Mouse (Mus musculus) olfactory bulb, adult 2 months (tissue): Measurements from ENCODE around the gene Lman1l. TPM values are rescaled to one million over a fixed set of nuclear protein-coding genes. Genes with fewer than 3 reads are reported as not detected.

ENCODE experiments used
- H3K27ac ChIP-seq: fragments of 200-500 bp; 2 replicates; pipeline ENCODE4 v1.5.1; 2012; ENCODE audit warnings: low read depth, low read length; ENCODE audit not compliant: insufficient read depth
- H3K4me1 ChIP-seq: fragments of 200-500 bp; 2 replicates; pipeline ENCODE4 v1.6.1; 2012; ENCODE audit warnings: low read length; ENCODE audit not compliant: control insufficient read depth, insufficient read depth
- H3K4me3 ChIP-seq: fragments of 200-500 bp; 2 replicates; pipeline ENCODE4 v1.5.1; 2012; ENCODE audit warnings: mild to moderate bottlenecking, low read depth, low read length, moderate library complexity; ENCODE audit not compliant: insufficient read depth
- CTCF ChIP-seq: fragments of 200-500 bp; IDR thresholded peaks from 2 replicates; pipeline ENCODE4 v1.5.1; 2012; ENCODE audit warnings: low read depth, mild to moderate bottlenecking, low read length, moderate library complexity; ENCODE audit not compliant: insufficient read depth
- POLR2A ChIP-seq: fragments of 200-500 bp; IDR thresholded peaks from 2 replicates; pipeline ENCODE4 v1.6.1; 2012; ENCODE audit warnings: mild to moderate bottlenecking, low read depth, low read length, moderate library complexity; ENCODE audit not compliant: insufficient read depth
- WGBS: fragments of 180-500 bp; shearing (Covaris S2); methylation state at CpG from one replicate; pipeline ENCODE4 v1.1.7; 2018; 5-methylcytosine and 5-hydroxymethylcytosine counted together
- polyA plus RNA-seq: library from polyadenylated mRNA; stranded (reverse); fragments of >200 nt; gene quantifications from 2 replicates; pipeline ENCODE4 v1.2.4, GENCODE M21; 2012; ENCODE audit warnings: low replicate concordance; ENCODE audit not compliant: missing spikeins, insufficient read depth, insufficient read length

Gene Lman1l
- polyA plus RNA-seq, 1 experiment = not detected

- TF ChIP-seq POLR2A (no peak), CTCF (no peak)
- H3K4me3 ChIP-seq = no peak overlapping the region
- no peak overlapping the region for H3K27ac ChIP-seq
- peaks cover 30% of the 10 kb centered on the region for H3K4me1 ChIP-seq
- WGBS = 90% methylated on average over 17 of the region's 17 CpGs
Observed at GRCm38 (mm10) chr9:57627191-57627590, 6.6 kb upstream of the Lman1l start.

DNA sequence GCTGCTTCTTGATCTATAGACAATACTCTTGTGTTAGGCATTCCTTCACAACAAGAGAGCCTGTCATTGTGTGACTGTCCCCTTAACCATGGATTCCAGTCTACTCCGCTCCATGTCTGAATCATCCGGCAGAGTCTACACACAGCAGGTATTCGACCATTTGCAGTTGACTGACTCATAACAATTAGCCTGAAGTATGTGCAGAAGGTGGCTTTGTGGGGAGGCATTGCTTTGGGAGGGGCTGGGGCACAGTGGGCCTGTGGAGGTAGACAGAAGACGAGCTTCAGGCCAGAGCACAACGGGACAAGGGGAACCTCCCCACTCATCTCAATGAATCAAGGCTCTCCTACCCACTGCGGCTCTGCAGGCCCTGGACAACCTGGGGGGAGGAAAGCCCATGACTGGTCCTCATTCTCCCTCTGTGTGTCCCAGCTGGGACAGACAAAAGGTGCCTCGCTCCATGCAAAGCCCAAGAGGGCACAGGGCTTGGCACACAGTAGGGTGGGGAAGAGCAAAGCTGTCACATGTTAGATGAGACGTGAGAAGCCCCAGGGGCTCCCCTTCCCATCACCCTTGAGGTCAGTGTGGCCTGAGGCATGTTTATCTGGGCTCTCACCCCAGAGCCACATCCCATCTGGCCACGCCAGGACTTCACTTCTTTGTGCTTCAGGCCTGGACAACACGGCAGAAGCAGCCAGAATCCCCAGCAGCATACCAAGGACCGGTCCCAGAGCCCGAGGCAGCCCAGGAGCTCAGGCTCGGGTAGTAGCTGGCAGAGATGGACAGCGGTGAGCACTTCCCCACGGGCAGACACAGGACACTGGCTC, 5.3 kb upstream of the Lman1l start:
- no peak overlapping the region for H3K4me3 ChIP-seq
- H3K27ac ChIP-seq = no peak overlapping the region
- H3K4me1 ChIP-seq = peaks cover 19% of the 10 kb centered on the region
- TF ChIP-seq CTCF (no peak), POLR2A (no peak)
- WGBS = 58% methylated on average over 15 of the region's 15 CpGs

DNA sequence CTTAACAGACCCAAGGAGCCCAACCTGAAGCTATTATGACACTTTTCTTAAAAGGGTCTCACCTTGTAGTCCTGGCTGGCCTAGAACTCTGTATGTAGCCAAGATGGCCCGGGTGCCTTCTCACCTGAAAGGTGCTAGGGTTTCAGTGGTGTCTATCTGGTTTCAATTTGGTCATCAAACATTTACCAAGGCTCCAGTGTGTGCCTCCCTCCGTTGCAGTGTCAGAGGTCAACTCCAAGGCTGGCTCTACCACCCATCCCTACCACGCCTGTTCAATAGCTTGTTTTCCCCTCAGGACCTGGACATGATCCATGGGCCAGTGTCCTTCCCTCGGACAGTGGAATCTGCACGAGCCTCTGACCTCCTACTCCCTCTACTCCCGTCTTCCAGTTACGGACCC, 3.7 kb upstream of the Lman1l start:
- TF ChIP-seq POLR2A = no peak
- TF ChIP-seq CTCF = no peak
- Histone ChIP-seq H3K4me1 (peaks cover 5% of the 10 kb centered on the region; the same call in 1 of the 2 replicates), H3K4me3 (no peak overlapping the region), H3K27ac (no peak overlapping the region)
- 84% methylated on average over 7 of the region's 7 CpGs for WGBS

- no peak overlapping the region for H3K27ac ChIP-seq
- WGBS = 77% methylated on average over 8 of the region's 8 CpGs
- H3K4me1 ChIP-seq = peaks cover 5% of the 10 kb centered on the region; the same call in 1 of the 2 replicates
- no peak for TF ChIP-seq POLR2A
- no peak for TF ChIP-seq CTCF
- H3K4me3 ChIP-seq = no peak overlapping the region
Observed at GRCm38 (mm10) chr9:57618854-57619253, 1.7 kb downstream of the Lman1l start.

DNA sequence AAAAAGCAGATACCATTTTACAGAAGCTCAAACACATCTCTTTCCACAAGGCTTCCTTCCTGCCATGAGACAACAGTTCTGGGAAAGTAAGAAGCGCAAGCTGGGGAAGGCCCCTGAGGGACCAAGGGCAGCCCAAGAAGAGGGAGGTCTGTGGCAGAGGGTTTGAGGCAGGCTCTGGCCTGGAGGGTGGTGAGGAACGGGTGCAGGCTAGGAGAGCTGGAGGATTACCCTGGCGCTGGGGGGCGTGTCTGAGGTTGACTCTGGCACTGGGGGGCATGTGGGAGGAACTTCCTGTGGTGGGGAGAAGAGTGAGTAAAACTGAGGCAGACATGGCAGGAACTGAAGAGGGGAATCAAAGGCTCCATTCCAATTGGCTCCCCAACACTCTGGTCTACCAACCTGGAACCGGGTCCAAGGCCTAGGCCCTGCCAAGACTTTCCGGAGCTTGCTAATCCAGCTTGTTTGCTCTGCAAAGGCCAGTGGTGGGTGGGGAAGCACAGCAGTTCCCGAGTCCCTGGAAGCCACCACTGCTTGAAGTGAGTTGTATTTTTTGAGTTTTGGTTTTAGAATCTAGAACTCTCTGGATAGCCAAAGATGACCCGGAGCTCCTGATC, 2.9 kb downstream of the Lman1l start:
- H3K4me1 ChIP-seq = peaks cover 5% of the 10 kb centered on the region; the same call in 1 of the 2 replicates
- TF ChIP-seq POLR2A = no peak
- TF ChIP-seq CTCF = no peak
- 66% methylated on average over 8 of the region's 8 CpGs for WGBS
- no peak overlapping the region for H3K4me3 ChIP-seq
- no peak overlapping the region for H3K27ac ChIP-seq

DNA sequence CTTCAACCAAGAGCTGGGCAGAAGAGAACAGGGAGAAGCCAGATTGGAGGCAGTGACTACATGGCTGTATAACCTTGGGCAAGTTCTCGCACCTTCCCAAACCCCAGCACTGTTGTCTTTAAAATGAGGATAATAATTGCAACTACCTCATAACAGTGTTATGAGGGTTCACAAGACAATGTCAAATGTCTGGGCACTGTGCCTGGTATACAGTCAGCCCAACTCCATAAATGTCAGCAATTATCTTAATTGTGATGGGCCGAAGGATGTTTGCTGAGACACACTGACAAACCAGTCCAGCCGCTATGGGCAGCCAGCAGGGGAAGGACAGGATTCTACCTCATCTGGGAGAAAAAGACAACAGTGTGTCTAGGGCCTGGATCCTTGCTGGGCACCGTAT, 5.8 kb downstream of the Lman1l start:
- WGBS = 87% methylated on average over 4 of the region's 4 CpGs
- no peak overlapping the region for H3K4me3 ChIP-seq
- TF ChIP-seq CTCF (no peak), POLR2A (no peak)
- H3K4me1 ChIP-seq = peaks cover 5% of the 10 kb centered on the region; the same call in 1 of the 2 replicates
- H3K27ac ChIP-seq = no peak overlapping the region

- 71% methylated on average over 7 of the region's 7 CpGs for WGBS
- H3K4me1 ChIP-seq = peaks cover 5% of the 10 kb centered on the region; the same call in 1 of the 2 replicates
- no peak overlapping the region for H3K27ac ChIP-seq
- TF ChIP-seq POLR2A = no peak
- no peak for TF ChIP-seq CTCF
- H3K4me3 ChIP-seq = no peak overlapping the region
Observed at GRCm38 (mm10) chr9:57613975-57614374, 6.6 kb downstream of the Lman1l start.

GRCm38 (mm10) chr9:57612587-57612986, 8.0 kb downstream of the Lman1l start:
- no peak for TF ChIP-seq POLR2A
- TF ChIP-seq CTCF = no peak
- peaks cover 2% of the 10 kb centered on the region; the same call in 1 of the 2 replicates for H3K4me1 ChIP-seq
- H3K4me3 ChIP-seq = no peak overlapping the region
- no peak overlapping the region for H3K27ac ChIP-seq
- 92% methylated on average over 7 of the region's 7 CpGs for WGBS

- H3K4me1 ChIP-seq = peaks cover 8% of the 10 kb centered on the region
- no peak overlapping the region for H3K27ac ChIP-seq
- 59% methylated on average over 3 of the region's 3 CpGs for WGBS
- H3K4me3 ChIP-seq = no peak overlapping the region
- no peak for TF ChIP-seq CTCF
- TF ChIP-seq POLR2A = no peak
Observed at GRCm38 (mm10) chr9:57610359-57610826, 10.2 kb downstream of the Lman1l start.
